Mouse (Mus musculus) right cerebral cortex, postnatal 25 days (tissue): ENCODE results near the gene Dab2.

ENCODE experiments used
- DNase-seq: peaks from one replicate; pipeline ENCODE4 v3.0.0; 2022

Gene Dab2

GRCm38 (mm10) chr15:6398881-6399280 is 99.3 kb downstream of the Dab2 start:
- no peak for DNase-seq

GRCm38 (mm10) chr15:6400115-6400514 is 100.5 kb downstream of the Dab2 start:
- no peak for DNase-seq

GRCm38 (mm10) chr15:6402433-6402832 is 102.8 kb downstream of the Dab2 start:
- no peak for DNase-seq

GRCm38 (mm10) chr15:6404172-6404571 is 104.6 kb downstream of the Dab2 start:
- no peak for DNase-seq

GRCm38 (mm10) chr15:6406771-6407170 is 107.2 kb downstream of the Dab2 start:
- no peak for DNase-seq

- no peak for DNase-seq
These were observed 109.4 kb downstream of the Dab2 start for GRCm38 (mm10) chr15:6409031-6409430.

- no peak for DNase-seq
These were observed 110.6 kb downstream of the Dab2 start for GRCm38 (mm10) chr15:6410161-6410560.

- no peak for DNase-seq
These were observed 111.7 kb downstream of the Dab2 start for GRCm38 (mm10) chr15:6411334-6411733.

GRCm38 (mm10) chr15:6415317-6415716 is 115.7 kb downstream of the Dab2 start:
- no peak for DNase-seq

GRCm38 (mm10) chr15:6431777-6432176 is 132.2 kb downstream of the Dab2 start:
- DNase-seq = no peak

- DNase-seq = no peak
These were observed 132.8 kb downstream of the Dab2 start for GRCm38 (mm10) chr15:6432411-6432810.

- DNase-seq = no peak
These were observed 135.7 kb downstream of the Dab2 start for GRCm38 (mm10) chr15:6435281-6435680.

GRCm38 (mm10) chr15:6435773-6436172 is 136.2 kb downstream of the Dab2 start:
- DNase-seq = no peak

GRCm38 (mm10) chr15:6438685-6439084 is 139.1 kb downstream of the Dab2 start:
- no peak for DNase-seq

- no peak for DNase-seq
These were observed 144.9 kb downstream of the Dab2 start for GRCm38 (mm10) chr15:6444452-6444851.

- no peak for DNase-seq
These were observed 145.5 kb downstream of the Dab2 start, which contains the start of gene C9 for GRCm38 (mm10) chr15:6445135-6445534. C9 (plus strand) TSS chr15:6445327.

- DNase-seq = no peak
These were observed 146.6 kb downstream of the Dab2 start for GRCm38 (mm10) chr15:6446181-6446580.

GRCm38 (mm10) chr15:6448892-6449291 is 149.3 kb downstream of the Dab2 start:
- DNase-seq = no peak

- DNase-seq = no peak
These were observed 154.9 kb downstream of the Dab2 start for GRCm38 (mm10) chr15:6454461-6454860.

- no peak for DNase-seq
These were observed 161.8 kb downstream of the Dab2 start for GRCm38 (mm10) chr15:6461381-6461780.

- DNase-seq = no peak
These were observed 163.9 kb downstream of the Dab2 start for GRCm38 (mm10) chr15:6463361-6463923.

- DNase-seq = no peak
These were observed 167.4 kb downstream of the Dab2 start for GRCm38 (mm10) chr15:6466995-6467394.

- no peak for DNase-seq
These were observed 169.3 kb downstream of the Dab2 start for GRCm38 (mm10) chr15:6468845-6469244.

- DNase-seq = no peak
These were observed 169.8 kb downstream of the Dab2 start for GRCm38 (mm10) chr15:6469384-6469783.

GRCm38 (mm10) chr15:6483561-6483960 is 184.0 kb downstream of the Dab2 start:
- no peak for DNase-seq
